Mouse (Mus musculus): ENCODE measurements around the gene Gpr39. TPM values are rescaled to one million over a fixed set of nuclear protein-coding genes. Genes with fewer than 3 reads are reported as not detected.

Gene Gpr39
- total RNA-seq, 2 experiments from 2014 or later, result 0.12 to 0.30 TPM

GRCm38 (mm10) chr1:125759972-125760695, 83.3 kb downstream of the Gpr39 start:
- DNase-seq (ENCODE audit: extremely low spot score in 1 of 2, low spot score in 2 of 2), result peak; percentile 3 to 31

DNA sequence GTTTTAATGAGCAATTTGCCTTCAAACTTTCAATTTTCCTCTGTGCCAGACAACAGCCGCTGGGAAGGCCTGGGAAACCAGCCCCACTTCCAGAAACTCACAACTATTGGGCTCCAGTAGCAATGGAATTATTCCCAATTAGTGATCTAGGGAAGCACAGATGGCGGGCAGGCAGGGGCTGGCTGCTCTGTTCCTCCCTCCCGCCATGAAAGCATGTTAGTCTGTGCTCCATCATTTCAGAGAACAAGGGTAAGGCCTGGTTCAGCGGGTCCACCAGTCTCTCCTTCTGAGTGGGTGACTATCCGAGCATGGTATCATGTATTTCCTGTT, 83.9 kb downstream of the Gpr39 start:
- peak in 1 of 2 experiments; percentile 10 for DNase-seq (ENCODE audit: extremely low spot score in 1 of 2, low spot score in 2 of 2)
- intact Hi-C loops (cut with DNase I), result no loop called here

More at GRCm38 (mm10) chr1:125759972-125760695, 83.3 kb downstream of the Gpr39 start:
- intact Hi-C loops (cut with DNase I), result no loop called here

GRCm38 (mm10) chr1:125762076-125762475, 85.3 kb downstream of the Gpr39 start:
- intact Hi-C loops (cut with DNase I), result no loop called here

DNA sequence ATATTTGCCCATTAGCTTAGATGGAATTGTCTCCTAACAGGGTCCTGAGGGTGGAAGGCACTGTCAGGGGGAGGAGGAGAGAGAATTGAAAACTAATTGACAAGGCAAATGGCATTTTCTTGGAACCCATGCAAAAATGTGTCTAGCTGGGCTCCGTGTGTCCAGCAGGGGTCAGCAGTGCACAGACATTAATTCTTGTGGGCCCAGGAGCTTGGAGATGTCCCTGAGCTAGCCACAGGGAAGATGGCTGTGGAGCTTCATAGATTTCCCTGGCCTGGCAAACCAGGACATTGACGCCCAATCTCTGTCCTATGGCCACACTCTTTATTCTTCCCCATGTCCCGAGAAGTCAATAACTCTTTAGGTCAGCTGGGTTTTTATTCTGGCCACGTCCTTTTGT, 113.0 kb downstream of the Gpr39 start:
- intact Hi-C loops (cut with DNase I), result loop anchor here (5.0 to 10.0 kb wide), 2 partner anchors 642 to 1145 kb away; no protein-coding TSS in a partner anchor
- peak; percentile 46 to 63 for DNase-seq (ENCODE audit: extremely low spot score in 1 of 2, low spot score in 2 of 2)

More at GRCm38 (mm10) chr1:125762076-125762475, 85.3 kb downstream of the Gpr39 start:
- no peak for DNase-seq (ENCODE audit: extremely low spot score in 1 of 2, low spot score in 2 of 2)

GRCm38 (mm10) chr1:125800506-125800905, 123.7 kb downstream of the Gpr39 start:
- no peak for DNase-seq (ENCODE audit: extremely low spot score in 1 of 2, low spot score in 2 of 2)
- intact Hi-C loops (cut with DNase I), result no loop called here

DNA sequence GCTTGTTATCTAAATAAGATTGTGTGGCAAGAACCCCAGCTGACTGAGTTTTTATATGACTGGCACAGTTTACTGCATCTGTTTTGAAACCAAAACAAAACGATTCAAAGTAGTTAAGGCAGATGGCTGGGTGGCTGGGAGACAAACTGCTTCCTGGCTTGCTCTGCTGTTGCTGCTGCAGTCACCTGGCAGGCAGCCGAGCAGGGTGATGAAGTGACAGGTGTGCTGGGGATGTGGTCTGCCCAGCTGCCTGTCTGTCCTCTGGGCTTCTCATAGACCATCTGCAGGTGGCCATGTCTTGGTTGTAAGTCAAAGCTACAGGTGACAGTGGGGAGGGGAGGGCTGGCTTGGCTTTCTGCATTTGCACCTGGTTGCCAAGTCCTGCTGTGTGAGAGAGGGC, 131.6 kb downstream of the Gpr39 start:
- DNase-seq (ENCODE audit: extremely low spot score in 1 of 2, low spot score in 2 of 2), result peak; percentile 34 to 68

GRCm38 (mm10) chr1:125813141-125813782, 136.5 kb downstream of the Gpr39 start:
- intact Hi-C loops (cut with DNase I), result no loop called here
- DNase-seq (ENCODE audit: extremely low spot score in 1 of 2, low spot score in 2 of 2), result no peak

More for the DNA sequence above, 131.6 kb downstream of the Gpr39 start:
- intact Hi-C loops (cut with DNase I), result no loop called here

DNA sequence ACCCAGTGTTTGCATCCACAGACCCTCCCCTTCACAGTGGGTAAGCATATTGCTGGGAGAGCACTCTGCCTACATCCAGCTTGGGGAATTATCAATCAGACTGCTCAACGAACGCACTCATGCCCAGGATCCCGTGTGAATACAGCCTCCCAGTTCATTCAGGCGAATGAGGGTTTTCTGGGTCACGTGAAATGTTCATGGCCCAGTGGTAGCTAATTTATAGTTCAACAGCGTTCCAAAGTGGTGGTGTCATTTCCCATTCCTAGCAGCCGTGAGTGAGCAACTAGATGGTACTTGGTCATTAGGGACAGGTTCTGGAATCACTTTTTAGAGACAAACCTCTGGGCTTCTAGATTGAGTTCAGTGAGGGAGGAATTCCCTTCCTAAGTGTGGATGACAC, 144.3 kb downstream of the Gpr39 start:
- intact Hi-C loops (cut with DNase I), result no loop called here
- no peak for DNase-seq (ENCODE audit: extremely low spot score in 1 of 2, low spot score in 2 of 2)

DNA sequence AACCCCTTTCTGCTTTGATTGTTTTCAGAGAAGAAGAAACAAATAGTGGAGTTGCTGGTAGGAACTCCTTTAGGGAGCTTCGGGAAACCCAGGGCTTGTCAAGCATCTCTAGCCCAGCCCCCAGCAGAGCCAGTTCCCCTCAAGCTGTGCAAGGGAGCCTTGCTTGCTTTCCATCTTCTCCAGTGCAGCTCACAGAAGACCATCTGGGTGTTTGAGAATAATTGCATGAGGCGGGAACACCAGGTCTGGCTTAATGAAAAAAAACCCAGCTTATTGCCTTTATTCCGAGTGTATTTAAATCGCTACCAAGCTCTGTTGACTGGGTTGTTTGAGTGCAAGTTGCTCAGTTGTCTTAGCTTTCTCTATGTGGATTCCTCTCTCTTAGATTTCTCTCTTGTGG, 146.8 kb downstream of the Gpr39 start:
- no peak for DNase-seq (ENCODE audit: extremely low spot score in 1 of 2, low spot score in 2 of 2)
- intact Hi-C loops (cut with DNase I), result no loop called here

GRCm38 (mm10) chr1:125837507-125837906, 160.7 kb downstream of the Gpr39 start:
- intact Hi-C loops (cut with DNase I), result no loop called here
- DNase-seq (ENCODE audit: extremely low spot score in 1 of 2, low spot score in 2 of 2), result peak in 1 of 2 experiments; percentile 27

- no peak for DNase-seq (ENCODE audit: extremely low spot score in 1 of 2, low spot score in 2 of 2)
- intact Hi-C loops (cut with DNase I), result no loop called here
Observed at GRCm38 (mm10) chr1:125839746-125840392, 163.1 kb downstream of the Gpr39 start.

- intact Hi-C loops (cut with DNase I), result no loop called here
- no peak for DNase-seq (ENCODE audit: extremely low spot score in 1 of 2, low spot score in 2 of 2)
Observed at GRCm38 (mm10) chr1:125854646-125855045, 177.9 kb downstream of the Gpr39 start.

GRCm38 (mm10) chr1:125858631-125859030, 181.8 kb downstream of the Gpr39 start:
- intact Hi-C loops (cut with DNase I), result no loop called here

DNA sequence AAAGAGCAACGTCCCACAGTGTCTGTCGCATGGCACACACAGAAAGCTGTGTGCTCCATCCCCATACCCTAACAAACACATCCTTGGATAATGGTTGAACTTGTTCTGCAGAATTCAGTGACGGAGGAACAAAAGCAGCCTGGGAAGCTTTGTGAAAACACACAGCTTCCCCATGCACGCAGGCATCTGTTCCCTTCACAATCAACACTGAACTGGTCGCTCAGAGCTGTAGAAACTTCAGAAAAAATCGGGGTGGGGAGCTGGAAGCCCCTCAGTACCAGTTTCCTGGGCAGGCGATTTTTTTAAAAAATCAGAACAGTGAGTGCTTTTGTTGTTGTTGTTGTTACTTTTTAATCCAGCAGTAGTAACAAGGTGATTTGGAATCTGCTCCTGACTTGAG, 193.3 kb downstream of the Gpr39 start:
- intact Hi-C loops (cut with DNase I), result no loop called here
- no peak for DNase-seq (ENCODE audit: extremely low spot score in 1 of 2, low spot score in 2 of 2)

More at GRCm38 (mm10) chr1:125858631-125859030, 181.8 kb downstream of the Gpr39 start:
- DNase-seq (ENCODE audit: extremely low spot score in 1 of 2, low spot score in 2 of 2), result no peak

- intact Hi-C loops (cut with DNase I), result no loop called here
Observed at GRCm38 (mm10) chr1:125893158-125893557, 216.4 kb downstream of the Gpr39 start.

GRCm38 (mm10) chr1:125910211-125910870, 233.5 kb downstream of the Gpr39 start:
- intact Hi-C loops (cut with DNase I), result loop anchor here (5.0 kb wide), 1 partner anchor 522 kb away; no protein-coding TSS in a partner anchor
- peak; percentile 26 to 54 for DNase-seq (ENCODE audit: extremely low spot score in 1 of 2, low spot score in 2 of 2)

More at GRCm38 (mm10) chr1:125893158-125893557, 216.4 kb downstream of the Gpr39 start:
- no peak for DNase-seq (ENCODE audit: extremely low spot score in 1 of 2, low spot score in 2 of 2)

- no peak for DNase-seq (ENCODE audit: extremely low spot score in 1 of 2, low spot score in 2 of 2)
- intact Hi-C loops (cut with DNase I), result loop anchor here (5.0 kb wide), 1 partner anchor 521 kb away; no protein-coding TSS in a partner anchor
Observed at GRCm38 (mm10) chr1:125910871-125911265, 234.1 kb downstream of the Gpr39 start.

- peak; percentile 48 to 66 for DNase-seq (ENCODE audit: extremely low spot score in 1 of 2, low spot score in 2 of 2)
- intact Hi-C loops (cut with DNase I), result loop anchor here (5.0 kb wide), 1 partner anchor 521 kb away; no protein-coding TSS in a partner anchor
Observed at GRCm38 (mm10) chr1:125911337-125911900, 234.6 kb downstream of the Gpr39 start.
